Mouse (Mus musculus): ENCODE results near the gene Gcfc2.

Gene Gcfc2

GRCm38 (mm10) chr6:81923523-81924142 is at the start of gene Gcfc2:
Gcfc2 (plus strand) TSS chr6:81923669.
- DNase-seq (ENCODE audit: extremely low read depth, insufficient read length, low spot score) = peak; percentile 91

DNA sequence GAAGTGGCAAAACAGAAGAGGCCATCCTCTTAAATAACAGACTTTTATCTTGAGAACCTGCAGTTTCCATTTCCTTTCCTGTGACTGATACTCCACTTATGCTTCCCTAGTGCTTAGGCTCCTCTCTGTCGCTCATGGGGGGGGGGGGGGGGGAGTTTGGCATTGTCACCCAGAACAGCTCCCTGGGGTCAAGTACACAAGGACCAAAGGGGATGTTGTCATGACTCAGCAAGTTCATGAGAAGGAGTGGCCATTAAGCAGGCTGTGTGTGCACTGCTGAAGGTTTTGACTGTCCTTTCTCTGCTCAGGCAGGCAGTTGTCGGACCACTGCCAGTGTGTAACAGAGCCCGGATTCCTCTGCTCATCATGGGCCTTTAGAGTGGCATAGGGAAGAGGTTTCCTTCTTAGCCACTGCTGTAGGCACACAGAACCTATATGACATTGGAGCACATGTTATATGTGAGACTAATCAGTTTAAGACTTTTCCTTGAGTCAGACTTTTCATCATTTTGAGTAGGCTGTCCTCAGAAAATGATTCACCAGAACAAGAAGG is 27.7 kb upstream of the Gcfc2 start:
- DNase-seq (ENCODE audit: extremely low read depth, insufficient read length, low spot score) = no peak

DNA sequence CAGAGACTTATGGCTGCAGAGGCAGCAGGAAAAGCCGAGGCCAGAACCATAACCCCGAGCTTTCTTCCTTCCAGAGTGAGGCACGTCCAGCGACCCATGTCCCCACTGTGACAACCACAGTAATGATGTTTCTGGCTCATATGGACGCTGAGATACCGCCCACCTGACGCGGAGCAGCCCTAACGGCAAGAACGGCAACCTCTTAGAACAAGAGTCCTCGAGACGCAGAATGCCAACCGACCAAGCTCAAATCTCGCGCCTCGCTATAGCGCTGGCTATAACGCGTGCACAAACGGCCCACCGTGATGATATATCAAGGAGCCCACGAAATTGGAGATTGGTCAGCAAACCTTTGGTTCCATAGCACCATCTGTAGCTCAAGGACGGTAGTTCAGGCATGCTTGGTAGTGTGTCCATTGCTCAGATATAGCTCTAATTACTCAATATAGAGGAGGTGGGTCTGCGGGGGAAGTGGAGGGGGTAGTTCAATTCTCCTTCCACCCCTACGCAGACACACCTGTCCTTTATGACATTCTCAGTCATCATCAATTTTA is 13.1 kb upstream of the Gcfc2 start:
- no peak for DNase-seq (ENCODE audit: extremely low read depth, insufficient read length, low spot score)

DNA sequence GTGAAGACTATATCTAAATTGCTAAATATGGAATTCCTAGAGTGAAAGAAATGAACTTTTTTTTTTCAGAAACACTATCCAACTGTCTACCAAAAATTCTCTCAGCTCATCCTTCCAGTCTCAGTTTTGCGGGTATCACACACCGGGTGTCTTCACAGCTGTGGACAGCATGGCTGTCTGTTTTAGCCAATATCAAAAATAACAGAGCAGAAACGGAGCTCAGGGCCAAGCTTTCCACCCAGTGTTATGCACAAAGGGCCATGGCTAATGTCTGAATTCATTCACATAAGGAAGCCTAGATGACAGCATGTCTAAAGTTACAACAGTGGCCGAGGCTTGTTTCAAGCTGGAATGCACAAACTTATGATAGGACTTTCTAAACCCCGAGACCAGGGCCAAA is 12.2 kb upstream of the Gcfc2 start:
- DNase-seq (ENCODE audit: extremely low read depth, insufficient read length, low spot score) = no peak

GRCm38 (mm10) chr6:81911713-81912112 is 11.8 kb upstream of the Gcfc2 start:
- no peak for DNase-seq (ENCODE audit: extremely low read depth, insufficient read length, low spot score)

- no peak for DNase-seq (ENCODE audit: extremely low read depth, insufficient read length, low spot score)
These were observed 11.3 kb upstream of the Gcfc2 start for GRCm38 (mm10) chr6:81912177-81912576.

DNA sequence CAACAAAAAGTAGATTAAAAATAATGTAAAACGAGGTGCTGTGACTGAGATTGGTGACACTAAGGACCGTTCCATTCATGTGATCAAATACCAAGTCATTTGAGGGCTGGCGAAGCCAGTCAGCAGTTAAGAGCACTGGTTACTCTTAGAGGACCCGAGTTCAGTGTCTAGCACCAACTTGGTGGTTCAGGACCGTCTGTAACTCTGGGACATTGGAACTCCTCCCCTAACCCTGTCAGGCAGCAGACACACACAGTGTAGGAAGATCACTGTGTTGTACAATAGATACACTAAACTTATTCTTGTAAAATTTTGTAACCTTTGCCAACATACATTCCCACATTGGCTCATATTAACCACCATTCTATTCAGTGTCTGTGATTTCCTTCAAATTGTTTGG is 835 bp downstream of the Gcfc2 start:
- DNase-seq (ENCODE audit: extremely low read depth, insufficient read length, low spot score) = no peak

GRCm38 (mm10) chr6:81929402-81929801 is 5.9 kb downstream of the Gcfc2 start:
- DNase-seq (ENCODE audit: extremely low read depth, insufficient read length, low spot score) = no peak

GRCm38 (mm10) chr6:81933281-81933680 is 9.8 kb downstream of the Gcfc2 start:
- DNase-seq (ENCODE audit: extremely low read depth, insufficient read length, low spot score) = no peak

GRCm38 (mm10) chr6:81941718-81942117 is 18.2 kb downstream of the Gcfc2 start:
- DNase-seq (ENCODE audit: extremely low read depth, insufficient read length, low spot score) = no peak

GRCm38 (mm10) chr6:81943281-81943680 is 19.8 kb downstream of the Gcfc2 start:
- DNase-seq (ENCODE audit: extremely low read depth, insufficient read length, low spot score) = no peak

DNA sequence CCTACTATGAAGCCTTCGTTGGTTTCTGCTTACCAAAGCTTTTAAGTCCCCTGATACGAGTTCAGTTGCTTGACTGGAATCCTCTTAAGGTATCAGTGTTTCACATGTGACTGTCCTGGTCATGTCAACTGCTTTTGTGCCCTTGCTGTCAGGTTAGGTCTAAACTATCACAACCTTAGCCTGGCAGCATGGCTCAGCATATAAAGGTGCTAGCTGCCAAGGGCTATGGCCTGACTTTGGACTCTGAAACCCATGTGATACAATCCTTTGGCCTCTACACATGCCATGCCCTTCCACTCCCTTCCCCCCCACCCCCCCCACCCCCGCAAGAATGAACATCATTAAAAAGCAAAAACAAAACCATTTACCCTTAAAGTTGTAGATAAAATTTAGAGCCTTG is 21.0 kb downstream of the Gcfc2 start:
- DNase-seq (ENCODE audit: extremely low read depth, insufficient read length, low spot score) = no peak

DNA sequence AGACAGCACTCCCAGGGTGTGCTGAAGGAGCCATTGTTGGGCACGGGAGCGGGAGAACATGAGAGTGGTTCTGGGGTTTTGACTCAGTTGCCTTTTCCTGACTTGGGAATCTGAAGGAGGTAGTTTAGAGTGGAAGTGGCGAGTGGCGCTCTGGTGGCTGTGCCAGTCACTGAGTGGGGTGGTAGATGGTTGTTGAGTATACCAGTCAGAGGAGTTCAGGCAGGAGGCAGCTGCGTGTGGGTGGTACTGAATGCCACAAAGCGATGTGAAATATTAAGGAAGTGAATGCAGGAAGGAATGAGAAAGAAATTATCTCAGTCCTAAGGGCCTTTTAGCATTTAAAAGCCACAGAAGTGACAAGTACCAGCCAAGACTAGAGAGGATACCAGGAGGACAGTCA is 23.4 kb downstream of the Gcfc2 start:
- DNase-seq (ENCODE audit: extremely low read depth, insufficient read length, low spot score) = no peak

- DNase-seq (ENCODE audit: extremely low read depth, insufficient read length, low spot score) = no peak
These were observed 31.7 kb downstream of the Gcfc2 start for GRCm38 (mm10) chr6:81955133-81955532.

- no peak for DNase-seq (ENCODE audit: extremely low read depth, insufficient read length, low spot score)
These were observed 32.9 kb downstream of the Gcfc2 start for GRCm38 (mm10) chr6:81956399-81956798.

DNA sequence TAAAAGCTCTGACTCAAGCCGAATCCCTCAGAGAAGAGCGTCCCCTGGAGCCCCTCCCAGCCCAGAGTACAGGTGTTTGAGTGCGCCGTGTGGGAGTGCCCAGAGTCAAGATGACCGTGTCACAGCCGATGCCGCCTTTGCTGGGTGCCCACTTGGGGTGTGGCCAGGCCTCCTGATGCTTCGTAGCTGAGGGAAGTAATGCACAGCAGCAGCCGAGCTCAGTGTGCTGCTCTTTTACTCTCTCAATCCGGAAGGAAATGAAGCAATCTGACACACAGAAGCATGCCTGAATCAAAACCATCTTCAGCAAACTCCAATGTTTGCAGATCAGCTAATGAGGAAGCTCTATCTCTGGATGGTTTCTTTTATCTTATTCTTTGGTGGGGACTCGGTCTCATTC is 34.5 kb downstream of the Gcfc2 start:
- DNase-seq (ENCODE audit: extremely low read depth, insufficient read length, low spot score) = no peak

- no peak for DNase-seq (ENCODE audit: extremely low read depth, insufficient read length, low spot score)
These were observed 36.4 kb downstream of the Gcfc2 start for GRCm38 (mm10) chr6:81959866-81960265.

GRCm38 (mm10) chr6:81960284-81960683 is 36.8 kb downstream of the Gcfc2 start:
- no peak for DNase-seq (ENCODE audit: extremely low read depth, insufficient read length, low spot score)

- peak; percentile 79 for DNase-seq (ENCODE audit: extremely low read depth, insufficient read length, low spot score)
These were observed 42.0 kb downstream of the Gcfc2 start, which contains the start of gene Mrpl19 for GRCm38 (mm10) chr6:81965296-81966067. Mrpl19 (minus strand) TSS chr6:81965958.

GRCm38 (mm10) chr6:81966068-81966544 is 42.6 kb downstream of the Gcfc2 start:
- no peak for DNase-seq (ENCODE audit: extremely low read depth, insufficient read length, low spot score)

DNA sequence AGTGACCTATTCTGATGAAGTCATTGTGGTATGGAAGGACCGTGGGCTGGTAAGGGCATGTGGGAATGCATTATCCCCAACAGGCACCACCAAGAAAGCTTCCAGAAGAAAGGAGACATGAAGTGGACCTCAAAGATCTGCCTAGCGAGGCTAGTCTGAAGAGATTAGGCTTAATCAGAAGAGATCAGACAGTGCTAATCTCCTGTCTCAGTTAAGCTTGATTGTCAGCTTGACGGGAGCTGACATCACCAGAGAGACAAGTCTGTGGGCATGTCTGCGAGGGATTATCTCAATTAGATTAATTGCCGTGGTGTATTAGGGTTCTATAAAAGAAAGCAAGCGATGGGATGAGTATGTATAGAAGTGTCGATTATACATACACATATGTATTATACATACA is 47.7 kb downstream of the Gcfc2 start:
- no peak for DNase-seq (ENCODE audit: extremely low read depth, insufficient read length, low spot score)

DNA sequence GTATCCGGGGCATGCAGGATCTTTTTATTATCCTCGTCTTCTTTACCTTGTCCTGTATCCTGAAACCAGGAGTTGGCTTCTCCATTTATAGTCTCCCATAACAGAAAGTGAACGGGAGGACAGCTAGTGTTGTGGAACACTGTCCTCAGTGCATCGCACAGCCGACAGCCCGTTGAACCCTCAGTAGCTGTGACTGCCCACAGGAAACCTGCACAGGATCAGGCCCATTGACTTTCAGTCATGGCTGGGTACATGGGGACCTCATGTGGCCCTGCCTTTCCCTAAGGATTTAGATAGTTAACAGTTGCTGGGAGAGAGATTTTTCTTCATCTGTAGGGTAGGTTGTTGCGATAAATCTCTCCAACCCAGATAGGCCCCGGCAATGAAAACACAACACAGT is 49.1 kb downstream of the Gcfc2 start:
- no peak for DNase-seq (ENCODE audit: extremely low read depth, insufficient read length, low spot score)
